Mouse (Mus musculus): ENCODE results near the gene Rmnd1. TPM values are rescaled to one million over a fixed set of nuclear protein-coding genes. Genes with fewer than 3 reads are reported as not detected.

Rmnd1 gene
- 17.2 and 17.3 TPM in 2 replicates for polyA plus RNA-seq (2012; rRNA removed)

GRCm38 (mm10) chr10:4432123-4432931, at the start of gene Rmnd1, which contains the start of gene Armt1:
TSS of gene Rmnd1 (minus strand) at chr10:4432388.
TSS of gene Armt1 (plus strand) at chr10:4432467.

GRCm38 (mm10) chr10:4387701-4388383, 44.3 kb downstream of the Rmnd1 start, which contains the start of gene Zbtb2:
TSS of gene Zbtb2 (minus strand) at chr10:4388108.

Other genes starting within 250 kb of the Rmnd1 start
- 3.1 and 3.6 TPM in 2 replicates for gene Akap12, start 166.0 kb downstream of the Rmnd1 start, polyA plus RNA-seq (2012; rRNA removed)
- gene Zbtb2, start 44.3 kb downstream of the Rmnd1 start, polyA plus RNA-seq (2012; rRNA removed) = 7.8 and 7.9 TPM in 2 replicates
- gene Armt1, start 79 bp upstream of the Rmnd1 start, polyA plus RNA-seq (2012; rRNA removed) = 4.8 and 5.6 TPM in 2 replicates
- 0.16 and 0.67 TPM in 2 replicates for gene Ccdc170, start 50.1 kb upstream of the Rmnd1 start, polyA plus RNA-seq (2012; rRNA removed)
- 1.9 and 2.6 TPM in 2 replicates for gene Esr1, start 179.2 kb upstream of the Rmnd1 start, polyA plus RNA-seq (2012; rRNA removed)

Data from colon, adult 2 months (tissue).